Mouse (Mus musculus): ENCODE measurements around the gene Smc6. TPM values are rescaled to one million over a fixed set of nuclear protein-coding genes. Genes with fewer than 3 reads are reported as not detected.

Smc6 gene
- total RNA-seq, 2 experiments from 2014 or later = 31.3 to 34.1 TPM

DNA sequence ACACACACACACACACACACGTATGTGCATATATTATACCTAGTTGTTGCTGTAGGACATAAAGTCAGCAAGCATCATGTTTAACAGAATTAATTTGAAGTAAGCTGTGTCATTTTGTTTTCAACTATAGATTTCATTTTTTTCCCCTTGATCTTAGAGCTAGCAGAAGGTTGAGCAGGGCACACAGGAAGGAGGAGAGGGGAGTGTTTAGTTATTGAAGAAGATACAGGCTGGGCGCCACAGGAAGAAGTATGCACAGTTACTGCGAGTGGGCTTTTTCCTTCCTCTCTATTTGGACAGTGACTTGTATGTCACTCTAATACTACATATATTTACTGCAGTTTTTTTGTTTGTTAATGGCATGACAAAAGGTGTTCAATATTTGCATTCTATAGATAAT is 14.2 kb downstream of the Smc6 start:
- DNase-seq (ENCODE audit: low spot score in 2 of 2) = no peak

DNA sequence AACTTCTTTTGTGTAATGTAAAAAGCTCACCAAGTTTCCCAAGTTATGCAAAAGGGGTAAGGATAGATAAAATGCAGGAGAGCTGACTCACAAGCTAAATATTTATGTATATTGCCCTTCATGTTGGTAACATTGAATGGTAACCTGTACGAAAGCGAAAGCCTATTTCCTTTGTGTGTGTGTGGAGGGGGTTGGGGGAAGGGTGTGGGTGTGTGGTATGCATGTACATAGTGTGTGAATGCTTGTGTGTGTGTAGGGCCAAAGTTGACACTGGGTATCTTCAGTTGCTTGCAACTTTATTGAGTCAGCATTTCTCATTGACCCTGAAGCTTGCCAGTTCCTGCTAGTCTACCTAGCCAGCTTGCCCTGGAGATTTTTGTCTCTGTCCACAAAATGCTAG is 15.9 kb downstream of the Smc6 start:
- DNase-seq (ENCODE audit: low spot score in 2 of 2) = no peak

DNA sequence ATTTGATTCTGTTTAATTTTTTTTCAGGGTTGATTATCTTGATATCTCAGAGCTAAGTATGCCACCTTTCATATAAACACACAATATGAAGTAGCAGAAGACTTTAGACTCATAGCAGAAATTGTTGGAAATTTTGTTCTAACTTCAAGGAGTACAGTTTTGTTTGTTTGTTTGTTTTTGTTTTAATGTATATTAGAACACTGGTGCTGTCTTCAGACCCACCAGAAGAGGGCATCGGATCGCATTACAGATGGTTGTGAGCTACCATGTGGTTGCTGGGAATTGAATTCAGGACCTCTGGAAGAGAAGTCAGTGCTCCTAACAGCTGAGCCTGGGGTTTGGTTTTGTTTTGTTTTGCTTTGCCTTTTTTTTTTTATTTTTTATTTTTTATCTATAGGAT is 20.7 kb downstream of the Smc6 start:
- DNase-seq (ENCODE audit: low spot score in 2 of 2) = no peak

DNA sequence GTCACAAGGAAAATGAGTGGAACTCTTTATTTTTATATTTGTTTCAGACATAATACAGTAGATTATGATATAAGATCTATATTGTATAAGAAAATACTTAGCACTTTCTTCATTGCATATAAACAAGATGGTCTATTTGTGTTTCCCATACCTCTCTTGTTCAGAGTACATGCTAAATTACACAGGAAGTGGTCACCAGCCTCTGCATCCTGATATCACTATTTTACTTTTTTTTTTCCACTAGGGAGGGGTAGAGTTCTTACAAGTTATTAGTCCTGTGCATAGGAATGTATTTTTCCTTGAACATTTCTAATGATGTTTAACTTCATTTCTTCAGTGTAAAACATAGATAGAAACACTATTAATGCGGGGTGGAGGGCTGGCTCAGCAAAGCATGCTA is 35.2 kb downstream of the Smc6 start:
- no peak for DNase-seq (ENCODE audit: low spot score in 2 of 2)

DNA sequence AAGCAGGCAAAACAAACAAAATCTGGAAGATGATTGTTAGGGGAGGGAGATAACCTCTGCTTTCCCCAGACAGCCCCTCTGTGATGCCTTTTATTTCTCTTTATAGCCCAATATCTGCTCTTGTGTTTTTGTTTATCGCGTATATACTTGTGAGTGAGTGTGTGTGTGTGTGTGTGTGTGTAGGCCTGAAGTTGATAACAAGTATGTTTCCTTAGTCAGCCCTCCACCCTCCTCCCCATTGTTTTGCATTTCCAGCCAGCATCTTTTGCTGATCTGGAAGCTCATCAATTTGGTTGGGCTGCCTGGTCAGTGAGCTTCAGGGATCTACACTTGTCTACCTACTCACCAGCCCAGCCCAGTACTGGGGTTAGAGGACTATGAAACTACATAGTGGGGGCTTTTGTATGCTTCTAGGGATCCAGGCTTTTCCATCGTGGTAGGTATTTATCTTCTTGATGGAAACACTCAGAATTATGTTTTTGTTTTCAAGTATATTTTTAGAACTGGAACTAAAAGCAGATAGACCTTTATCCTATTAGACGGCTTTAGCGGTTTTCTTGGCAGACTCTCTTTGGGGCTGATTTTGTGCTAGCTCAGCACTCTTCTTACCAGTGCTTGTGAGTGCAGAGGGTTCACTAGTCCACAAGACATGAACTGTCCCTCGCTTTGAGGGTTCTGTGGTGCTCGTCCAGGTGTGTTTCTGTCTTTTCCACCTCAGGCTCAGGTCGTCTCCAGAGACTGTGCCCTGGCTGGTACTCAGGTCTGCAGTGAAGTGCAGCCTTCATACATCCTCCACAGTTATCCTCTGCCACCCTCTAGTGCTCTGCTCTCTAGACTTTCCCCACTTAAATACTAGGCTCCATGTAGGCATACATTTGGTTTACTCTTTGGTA is 41.3 kb downstream of the Smc6 start:
- DNase-seq (ENCODE audit: low spot score in 2 of 2) = no peak

DNA sequence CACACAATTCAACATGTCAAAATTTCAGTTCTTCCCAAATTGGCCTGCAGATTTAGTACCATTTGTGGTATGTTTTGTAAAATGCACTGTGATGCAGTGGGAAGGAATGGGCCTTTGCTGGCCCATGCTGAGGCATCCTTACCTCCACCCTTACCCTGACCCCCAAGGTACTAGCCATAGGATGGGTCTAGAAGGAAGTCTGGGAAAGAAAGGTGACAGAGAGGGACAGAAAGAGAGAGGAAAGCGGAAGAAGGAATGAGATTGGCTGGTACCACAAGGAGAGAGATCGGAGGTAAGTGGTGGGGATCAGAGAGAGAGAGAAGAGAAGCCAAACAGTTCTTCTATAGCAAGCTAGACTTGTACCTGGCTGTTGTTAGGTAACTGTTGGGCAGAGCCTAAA is 45.4 kb downstream of the Smc6 start:
- no peak for DNase-seq (ENCODE audit: low spot score in 2 of 2)

DNA sequence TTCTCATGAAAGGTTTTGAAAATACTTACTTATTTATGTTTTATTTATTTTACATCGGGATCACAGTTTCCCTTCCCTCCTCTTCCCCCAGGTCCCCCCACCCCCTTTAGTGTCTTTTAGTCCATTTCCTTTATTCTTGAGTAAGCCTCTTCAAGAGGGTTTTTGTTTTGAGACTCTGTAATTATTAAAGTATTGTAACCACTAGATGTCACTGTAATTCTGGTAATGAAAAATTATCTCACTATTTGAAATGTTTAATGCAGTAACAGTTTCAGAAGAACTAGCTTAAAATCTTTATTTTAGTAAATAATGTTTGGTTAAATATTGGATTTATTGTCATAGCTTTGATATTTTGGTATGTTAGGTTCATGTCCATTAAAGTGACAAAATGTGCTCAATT is 48.2 kb downstream of the Smc6 start:
- DNase-seq (ENCODE audit: low spot score in 2 of 2) = no peak

DNA sequence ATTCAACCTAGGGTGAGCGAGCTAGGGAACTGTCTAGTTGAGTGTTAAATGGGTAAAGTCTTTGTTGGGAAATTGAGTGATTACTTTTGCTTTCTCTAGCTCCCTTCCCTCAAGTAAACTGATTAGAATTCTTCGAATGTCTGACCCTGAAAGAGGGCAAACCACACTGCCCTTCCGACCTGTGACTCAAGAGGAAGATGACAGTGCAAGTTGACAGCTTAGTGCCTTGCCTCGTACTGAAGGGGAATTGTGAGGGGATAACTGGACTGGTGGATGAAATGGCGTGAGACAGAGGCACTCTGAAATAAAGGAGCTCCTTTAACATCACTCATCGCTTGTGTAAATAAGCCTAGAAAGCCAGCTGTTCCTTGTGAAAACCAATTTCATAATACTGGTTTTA is 52.0 kb downstream of the Smc6 start:
- DNase-seq (ENCODE audit: low spot score in 2 of 2) = no peak

DNA sequence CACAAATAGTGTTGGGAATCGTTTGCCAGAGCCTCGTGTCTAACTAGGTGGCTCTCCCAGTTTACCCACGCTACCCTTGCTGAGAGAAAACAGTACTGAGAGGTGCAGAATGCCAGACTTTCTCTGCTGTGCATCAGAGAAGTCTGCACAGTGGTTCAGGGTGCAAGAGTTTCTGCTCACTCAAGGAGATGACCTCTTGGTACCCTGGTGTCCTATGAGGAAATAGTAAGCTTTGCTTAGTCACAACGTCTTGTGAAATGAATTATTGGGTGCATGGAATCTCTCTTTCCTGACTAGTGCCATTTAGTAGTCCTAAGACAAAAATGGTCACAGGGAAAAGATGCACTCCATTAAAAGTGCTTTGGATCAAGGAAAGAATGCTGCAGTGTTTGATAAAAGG is 58.8 kb downstream of the Smc6 start:
- no peak for DNase-seq (ENCODE audit: low spot score in 2 of 2)

DNA sequence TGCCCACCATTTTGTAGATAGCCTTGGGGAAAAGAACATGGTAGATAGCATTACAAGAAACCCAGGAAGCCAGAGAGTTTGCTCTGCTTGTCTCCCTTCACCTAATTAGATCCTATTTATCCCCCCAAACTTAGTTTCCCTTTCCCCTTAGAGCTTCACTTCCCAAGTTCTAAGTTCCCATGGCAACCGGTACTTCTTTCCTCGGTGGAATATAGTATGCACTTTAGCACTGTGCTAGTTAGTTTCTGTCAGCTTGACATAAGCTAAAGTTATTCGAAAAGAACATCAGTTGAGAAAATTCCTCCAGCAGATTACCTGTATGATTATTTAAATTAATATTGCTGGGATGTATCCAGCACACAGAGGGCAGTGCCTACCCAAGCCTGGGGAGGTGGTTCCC is 60.8 kb downstream of the Smc6 start:
- DNase-seq (ENCODE audit: low spot score in 2 of 2) = no peak

DNA sequence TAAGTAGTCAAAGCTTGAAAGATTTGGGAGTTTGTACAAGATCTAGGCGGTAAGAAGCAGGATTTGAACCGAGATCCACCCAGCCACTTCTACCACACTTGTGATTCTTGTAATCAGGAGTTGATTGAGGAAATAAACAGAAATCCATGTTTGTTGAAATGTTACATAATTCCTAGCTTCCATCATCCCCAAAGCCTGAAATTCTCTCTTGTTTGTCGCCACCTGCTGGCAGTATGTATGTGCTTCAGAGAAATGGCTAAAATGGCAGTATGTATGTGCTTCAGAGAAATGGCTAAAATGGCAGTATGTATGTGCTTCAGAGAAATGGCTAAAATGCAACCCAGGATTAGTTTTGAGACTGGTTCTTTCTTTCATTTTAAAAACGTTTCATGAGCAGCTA is 71.2 kb downstream of the Smc6 start:
- DNase-seq (ENCODE audit: low spot score in 2 of 2) = peak in 1 of 2 experiments; percentile 36

DNA sequence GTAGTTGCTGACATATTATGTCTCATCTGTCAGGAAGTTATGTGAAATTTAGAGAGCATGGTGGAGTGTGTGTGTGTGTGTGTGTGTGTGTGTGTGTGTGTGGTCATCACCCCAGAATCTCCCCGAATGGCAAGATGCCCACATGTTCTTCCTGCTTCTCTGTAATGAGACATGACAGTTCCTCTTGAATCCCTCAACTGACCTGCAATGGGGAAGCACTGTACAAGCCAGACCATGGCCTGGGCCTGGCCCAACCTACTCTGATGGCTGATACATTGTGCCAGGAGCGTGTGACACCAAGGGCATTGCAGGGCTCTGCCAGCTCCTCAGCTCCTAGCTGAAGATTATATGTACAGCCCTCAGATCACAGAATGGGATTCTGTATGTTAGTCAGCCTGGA is 72.6 kb downstream of the Smc6 start:
- no peak for DNase-seq (ENCODE audit: low spot score in 2 of 2)

DNA sequence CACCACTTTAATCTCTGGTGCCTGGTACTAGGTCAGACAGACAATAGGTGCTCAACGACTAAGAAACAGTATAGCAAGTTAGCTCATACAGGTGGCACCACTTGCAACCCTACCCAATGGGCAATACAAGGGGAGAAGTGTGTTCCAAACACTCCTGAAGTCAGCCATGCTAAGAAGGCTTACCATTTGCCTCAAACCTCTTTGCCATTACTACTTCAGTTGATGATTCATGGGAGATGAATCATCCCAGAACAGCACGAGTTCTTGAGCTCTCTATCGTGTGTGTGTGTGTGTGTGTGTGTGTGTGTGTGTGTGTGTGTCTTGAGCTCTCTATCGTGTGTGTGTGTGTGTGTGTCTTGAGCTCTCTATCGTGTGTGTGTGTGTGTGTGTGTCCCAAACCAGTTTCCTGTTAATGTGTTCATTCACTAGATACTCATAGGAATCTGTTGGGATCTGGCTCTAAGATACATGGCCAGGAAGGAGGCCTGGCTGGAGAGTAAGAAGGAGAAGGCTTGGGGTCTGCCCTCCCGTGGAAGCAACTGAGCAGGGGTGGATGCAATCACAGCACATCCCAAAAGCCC is 76.4 kb downstream of the Smc6 start:
- DNase-seq (ENCODE audit: low spot score in 2 of 2) = no peak

DNA sequence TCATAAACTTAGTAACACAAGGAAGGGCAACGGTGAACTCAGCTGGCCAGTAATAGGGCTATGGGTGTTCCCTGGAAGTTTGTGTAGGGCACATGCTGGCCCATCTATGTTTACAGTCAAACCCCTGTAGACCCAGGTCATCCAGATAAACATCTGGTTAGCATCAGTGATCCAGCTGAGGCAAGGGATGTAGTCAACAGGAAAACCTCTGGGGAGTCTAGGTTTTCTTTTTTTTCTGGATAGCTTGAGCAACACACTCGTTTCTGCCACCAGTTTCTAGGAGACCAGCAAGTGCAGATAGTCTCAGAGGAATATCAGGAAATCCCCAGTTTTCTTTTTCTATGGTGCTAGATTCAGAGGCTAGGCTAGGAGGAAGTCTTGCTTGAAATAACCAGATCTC is 80.3 kb downstream of the Smc6 start:
- no peak for DNase-seq (ENCODE audit: low spot score in 2 of 2)

DNA sequence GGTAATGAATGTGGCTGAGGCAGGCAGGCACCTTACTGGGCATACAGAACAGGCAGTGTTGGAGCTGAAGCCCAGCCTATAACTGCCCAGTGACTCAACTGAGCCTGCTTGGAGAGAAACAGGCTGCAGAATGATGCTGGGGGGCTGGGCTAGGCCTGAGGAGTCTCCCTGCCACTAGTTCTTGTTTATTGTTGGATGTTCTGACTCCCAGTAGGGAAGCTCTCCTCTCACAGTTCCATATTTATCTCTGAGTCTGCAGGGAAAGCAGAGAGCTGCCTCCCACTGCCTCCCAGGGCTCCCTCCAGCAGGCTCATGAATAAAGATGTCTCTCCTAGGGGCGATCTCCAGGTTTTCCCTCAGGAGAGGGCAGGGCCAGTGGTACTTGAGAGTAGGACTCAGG is 82.7 kb downstream of the Smc6 start:
- DNase-seq (ENCODE audit: low spot score in 2 of 2) = peak in 1 of 2 experiments; percentile 13

DNA sequence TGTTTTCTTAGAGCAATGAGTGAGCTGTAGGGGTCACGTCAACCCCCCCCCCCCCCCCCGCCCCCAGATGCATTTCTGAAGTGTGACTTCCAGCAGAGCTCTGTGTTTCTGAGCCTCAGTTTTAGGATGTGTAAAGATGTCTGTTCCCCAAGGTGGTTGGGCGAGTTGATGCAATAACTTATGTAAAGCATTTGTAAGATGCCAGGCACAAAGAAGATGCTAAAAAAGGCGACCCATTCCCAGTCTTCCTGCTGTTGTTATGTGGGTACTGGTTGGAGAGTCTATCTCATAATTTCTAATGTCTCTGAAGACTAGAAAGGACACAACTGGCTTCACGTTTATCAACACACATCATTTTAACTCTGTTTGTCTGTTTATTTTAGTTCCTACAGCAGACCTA is 84.2 kb downstream of the Smc6 start:
- DNase-seq (ENCODE audit: low spot score in 2 of 2) = no peak

DNA sequence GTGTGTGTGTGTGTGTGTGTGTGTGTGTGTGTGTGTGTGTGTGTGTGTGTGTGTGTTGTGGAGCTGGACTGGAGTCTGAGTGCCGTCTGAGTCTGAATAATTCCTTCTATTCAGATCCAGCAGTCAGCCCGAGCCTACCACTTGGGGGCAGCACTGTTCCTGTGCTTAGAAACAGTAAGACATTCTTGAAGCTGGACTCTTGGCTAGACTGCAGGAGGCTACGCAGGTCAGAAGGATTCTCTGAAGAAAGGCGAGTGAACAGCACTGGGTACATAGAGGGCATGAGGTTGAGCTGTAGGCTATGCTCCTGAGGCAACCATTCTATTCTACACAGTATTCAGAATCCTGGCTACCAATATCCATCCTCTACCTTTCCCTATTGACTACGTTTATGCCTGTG is 85.2 kb downstream of the Smc6 start:
- peak; percentile 58 to 82 for DNase-seq (ENCODE audit: low spot score in 2 of 2)

DNA sequence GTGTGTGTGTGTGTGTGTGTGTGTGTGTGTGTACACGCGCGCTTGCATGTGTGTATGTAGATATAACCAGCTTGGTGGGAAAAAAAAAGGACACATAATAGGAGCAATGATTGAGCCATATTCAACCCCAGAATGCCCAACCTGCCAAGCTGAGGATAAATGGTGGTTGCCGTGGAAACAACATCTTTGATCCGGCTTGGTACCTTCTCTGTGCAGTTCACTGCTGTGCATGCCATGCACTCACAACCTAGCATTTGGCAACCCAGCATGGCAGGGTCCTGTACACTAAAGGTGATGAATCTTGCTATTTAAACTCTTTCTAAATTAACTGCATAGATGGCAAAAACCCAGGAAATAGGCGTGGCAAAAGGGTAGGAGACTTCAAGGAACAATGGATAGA is 96.7 kb downstream of the Smc6 start:
- no peak for DNase-seq (ENCODE audit: low spot score in 2 of 2)

DNA sequence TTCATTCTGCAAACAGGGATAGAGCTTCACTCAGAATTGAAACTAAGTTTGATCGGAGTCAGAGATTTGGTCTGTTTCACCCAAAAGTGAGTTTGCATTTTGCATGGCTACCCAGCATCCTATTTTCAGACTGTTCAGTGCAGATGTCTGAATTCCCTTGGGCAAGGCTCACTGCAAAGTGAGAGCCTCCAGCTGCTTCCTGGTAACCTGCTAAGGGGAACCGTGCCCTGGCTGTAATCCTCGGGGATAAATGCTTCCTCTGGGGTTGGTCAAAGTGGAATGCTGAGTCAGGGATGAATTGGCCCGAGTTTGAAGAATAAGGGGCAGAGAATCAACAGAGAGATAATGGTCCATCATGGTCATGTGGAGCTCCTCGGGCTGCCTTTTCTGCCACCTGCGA is 99.2 kb downstream of the Smc6 start:
- DNase-seq (ENCODE audit: low spot score in 2 of 2) = no peak

DNA sequence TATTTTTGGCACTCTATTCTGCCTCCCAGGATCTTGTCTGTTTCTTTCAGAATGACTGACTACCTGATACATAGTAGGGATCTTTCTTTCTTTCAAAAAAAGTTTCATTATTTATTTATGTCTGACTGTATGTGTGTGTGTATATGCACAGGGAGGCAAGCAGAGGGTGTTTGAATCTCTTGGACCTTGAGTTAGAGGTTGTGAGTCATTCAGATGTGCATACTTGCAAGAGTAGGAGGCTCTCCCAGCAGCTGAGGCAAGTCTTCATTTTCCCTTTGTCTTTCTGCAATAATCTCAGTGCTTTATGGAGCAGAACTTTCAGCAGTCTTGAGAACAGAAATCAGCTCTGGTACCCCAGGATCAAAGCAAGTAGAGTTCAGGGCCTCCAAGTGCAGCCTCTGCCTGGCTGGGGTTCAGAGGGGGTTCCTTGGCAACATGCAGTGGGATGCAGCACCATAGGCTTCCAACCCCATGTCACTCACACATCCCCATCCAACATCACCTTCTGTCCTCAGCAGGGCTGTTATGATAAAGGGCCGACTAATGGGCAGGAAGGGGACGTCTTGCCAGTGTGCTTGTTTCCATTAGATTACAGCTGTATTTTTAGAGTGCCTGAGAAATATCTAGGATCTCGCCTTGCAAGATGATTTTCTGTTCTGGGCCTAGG is 101.5 kb downstream of the Smc6 start:
- no peak for DNase-seq (ENCODE audit: low spot score in 2 of 2)
